Mouse (Mus musculus): ENCODE measurements around the gene Mtus2. TPM values are rescaled to one million over a fixed set of nuclear protein-coding genes. Genes with fewer than 3 reads are reported as not detected.

The Mtus2 gene
- polyA plus RNA-seq (2012; rRNA removed; ENCODE audit: low replicate concordance), result 1.6 and 3.9 TPM in 2 replicates

GRCm38 (mm10) chr5:147956821-147957564, at the start of gene Mtus2:
Gene Mtus2, plus strand, starts transcription at chr5:147957320.

Other genes starting within 250 kb of the Mtus2 start
- 15.9 and 24.6 TPM in 2 replicates for gene Flt1, start 231.3 kb upstream of the Mtus2 start, polyA plus RNA-seq (2012; rRNA removed; ENCODE audit: low replicate concordance)
- gene Pomp, start 96.9 kb upstream of the Mtus2 start, polyA plus RNA-seq (2012; rRNA removed; ENCODE audit: low replicate concordance), result 91.0 and 100 TPM in 2 replicates
- gene Slc46a3, start 62.5 kb upstream of the Mtus2 start, polyA plus RNA-seq (2012; rRNA removed; ENCODE audit: low replicate concordance), result 18.5 and 41.8 TPM in 2 replicates

Measured in subcutaneous adipose tissue, adult 2 months (tissue).